Mouse (Mus musculus) right cerebral cortex, adult 18-20 months (tissue): ENCODE results near the gene Xrcc3.

Source experiments
- DNase-seq: peaks from one replicate; pipeline ENCODE4 v3.0.0; 2022; ENCODE audit warnings: mixed read lengths

Gene Xrcc3

GRCm38 (mm10) chr12:111814769-111815762 is 1.4 kb upstream of the Xrcc3 start:
- DNase-seq = no peak

GRCm38 (mm10) chr12:111813111-111813765 is 435 bp downstream of the Xrcc3 start:
- DNase-seq = no peak

GRCm38 (mm10) chr12:111812611-111813010 is 1.1 kb downstream of the Xrcc3 start:
- no peak for DNase-seq

- no peak for DNase-seq
Observed at GRCm38 (mm10) chr12:111812075-111812474, 1.6 kb downstream of the Xrcc3 start.

GRCm38 (mm10) chr12:111809762-111810161 is 3.9 kb downstream of the Xrcc3 start:
- peak; percentile 71 for DNase-seq

- no peak for DNase-seq
Observed at GRCm38 (mm10) chr12:111808775-111809174, 4.9 kb downstream of the Xrcc3 start.

- no peak for DNase-seq
Observed at GRCm38 (mm10) chr12:111803538-111803937, 10.1 kb downstream of the Xrcc3 start.

GRCm38 (mm10) chr12:111800459-111801183 is 13.1 kb downstream of the Xrcc3 start:
- DNase-seq = no peak

- no peak for DNase-seq
Observed at GRCm38 (mm10) chr12:111798493-111798892, 15.2 kb downstream of the Xrcc3 start.

GRCm38 (mm10) chr12:111797251-111797650 is 16.4 kb downstream of the Xrcc3 start:
- no peak for DNase-seq

GRCm38 (mm10) chr12:111795180-111795895 is 18.3 kb downstream of the Xrcc3 start:
- DNase-seq = no peak

- DNase-seq = no peak
Observed at GRCm38 (mm10) chr12:111794526-111795179, 19.0 kb downstream of the Xrcc3 start.

GRCm38 (mm10) chr12:111794102-111794501 is 19.6 kb downstream of the Xrcc3 start:
- peak; percentile 77 for DNase-seq

- DNase-seq = peak; percentile 57
Observed at GRCm38 (mm10) chr12:111791474-111792104, 22.1 kb downstream of the Xrcc3 start.

- no peak for DNase-seq
Observed at GRCm38 (mm10) chr12:111790631-111791030, 23.0 kb downstream of the Xrcc3 start.

GRCm38 (mm10) chr12:111790090-111790489 is 23.6 kb downstream of the Xrcc3 start:
- DNase-seq = no peak

GRCm38 (mm10) chr12:111787015-111787414 is 26.7 kb downstream of the Xrcc3 start:
- no peak for DNase-seq

GRCm38 (mm10) chr12:111785174-111785573 is 28.5 kb downstream of the Xrcc3 start:
- no peak for DNase-seq

- no peak for DNase-seq
Observed at GRCm38 (mm10) chr12:111779544-111779943, 34.1 kb downstream of the Xrcc3 start.

GRCm38 (mm10) chr12:111777919-111778318 is 35.8 kb downstream of the Xrcc3 start:
- no peak for DNase-seq

- no peak for DNase-seq
Observed at GRCm38 (mm10) chr12:111774845-111775244, 38.8 kb downstream of the Xrcc3 start.
